Mouse (Mus musculus) liver, postnatal 0 days (tissue): Measurements from ENCODE around the gene Nsf. TPM values are rescaled to one million over a fixed set of nuclear protein-coding genes. Genes with fewer than 3 reads are reported as not detected.

Source experiments
- ATAC-seq: fragments of 200-750 bp; cut with Nextera tagmentation; 2 replicates; pipeline ENCODE4 v1.8.0; 2017; ENCODE audit warnings: mild to moderate bottlenecking, moderate library complexity
- DNase-seq: peaks from one replicate; pipeline ENCODE4 v3.0.0-alpha.2; 2016
- H3K27ac ChIP-seq: fragments of 300-500 bp; sonication (generic); 2 replicates; pipeline ENCODE4 v1.5.1; 2014; ENCODE audit warnings: antibody characterized with exemption, moderate library complexity, mild to moderate bottlenecking, low read depth
- H3K27me3 ChIP-seq: fragments of 300-500 bp; sonication (generic); 2 replicates; pipeline ENCODE4 v1.6.1; 2014; ENCODE audit warnings: low read length, control low read depth, mixed read lengths; ENCODE audit not compliant: insufficient read depth
- H3K36me3 ChIP-seq: fragments of 300-500 bp; sonication (generic); replicated peaks from 2 replicates; pipeline ENCODE4 v1.6.1; 2014; ENCODE audit warnings: mild to moderate bottlenecking, control low read depth, low read length, moderate library complexity, mixed read lengths; ENCODE audit not compliant: insufficient read depth
- H3K4me1 ChIP-seq: fragments of 300-500 bp; sonication (generic); 2 replicates; pipeline ENCODE4 v1.6.1; 2014; ENCODE audit warnings: antibody characterized with exemption, mild to moderate bottlenecking, control low read depth; ENCODE audit not compliant: insufficient read depth
- H3K4me2 ChIP-seq: fragments of 300-500 bp; sonication (generic); 2 replicates; pipeline ENCODE4 v1.6.1; 2014; ENCODE audit warnings: low read depth, mild to moderate bottlenecking, low read length, moderate library complexity, mixed read lengths
- H3K4me3 ChIP-seq: fragments of 300-500 bp; sonication (generic); 2 replicates; pipeline ENCODE4 v1.5.1; 2014; ENCODE audit warnings: low read depth, low read length
- H3K9ac ChIP-seq: fragments of 300-500 bp; sonication (generic); replicated peaks from 2 replicates; pipeline ENCODE4 v1.6.1; 2014; ENCODE audit warnings: mild to moderate bottlenecking, moderate library complexity
- H3K9me3 ChIP-seq: fragments of 300-500 bp; sonication (generic); 2 replicates; pipeline ENCODE4 v1.6.1; 2016; ENCODE audit warnings: mild to moderate bottlenecking, control low read depth, low read length, mixed read lengths
- CTCF ChIP-seq: sonication (generic); IDR thresholded peaks from 2 replicates; pipeline ENCODE4 v1.5.1; 2016; ENCODE audit warnings: antibody characterized with exemption, low read depth
- EP300 ChIP-seq: IDR thresholded peaks from 2 replicates; pipeline ENCODE4 v1.6.1; 2016; ENCODE audit warnings: antibody characterized with exemption, low read depth, mild to moderate bottlenecking
- WGBS: fragments of 180-500 bp; shearing (Covaris S2); extraction: QIAGEN DNeasy Blood & Tissue Kit; methylation state at CpG from one replicate; pipeline ENCODE4 v1.1.7; 2014; ENCODE audit not compliant: insufficient replicate concordance; 5-methylcytosine and 5-hydroxymethylcytosine counted together
- polyA plus RNA-seq: library from polyadenylated mRNA; unstranded; fragments of >200 nt; fragmentation: Nextera tagmentation; extraction: Ambion mirVana; gene quantifications from 2 replicates; pipeline ENCODE4 v1.2.1, GENCODE M21; 2015

Gene Nsf
- polyA plus RNA-seq, 1 experiment from 2014 or later = 16.0 TPM

- Histone ChIP-seq H3K9ac (no peak overlapping the region), H3K4me1 (no peaks in the 10 kb centered on the region), H3K4me2 (no peak overlapping the region), H3K27ac (no peak overlapping the region), H3K36me3 (no peaks in the 10 kb centered on the region), H3K9me3 (peaks cover 3% of the 10 kb centered on the region; the same call in 1 of the 2 replicates), H3K4me3 (no peak overlapping the region), H3K27me3 (peaks cover 23% of the 10 kb centered on the region)
- ATAC-seq (no peak), DNase-seq (no peak)
- TF ChIP-seq CTCF = no peak
- no peak for TF ChIP-seq EP300
- 72% methylated on average over 4 of the region's 4 CpGs for WGBS
These were observed 149.1 kb downstream of the Nsf start for GRCm38 (mm10) chr11:103804804-103805203.

- ATAC-seq = no peak
- TF ChIP-seq CTCF = no peak
- no peak for TF ChIP-seq EP300
- H3K4me3 ChIP-seq = no peak overlapping the region
- no peaks in the 10 kb centered on the region for H3K36me3 ChIP-seq
- no peak overlapping the region for H3K4me2 ChIP-seq
- no peak for DNase-seq
- WGBS = 79% methylated on average over 11 of the region's 11 CpGs
- no peaks in the 10 kb centered on the region for H3K4me1 ChIP-seq
- no peak overlapping the region for H3K27ac ChIP-seq
- H3K9me3 ChIP-seq = peaks cover 3% of the 10 kb centered on the region; the same call in 1 of the 2 replicates
- no peak overlapping the region for H3K9ac ChIP-seq
- H3K27me3 ChIP-seq = peaks cover 17% of the 10 kb centered on the region
These were observed 149.7 kb downstream of the Nsf start for GRCm38 (mm10) chr11:103804126-103804525.

GRCm38 (mm10) chr11:103801128-103801527, 152.7 kb downstream of the Nsf start:
- no peak for ATAC-seq

GRCm38 (mm10) chr11:103789951-103790350, 163.9 kb downstream of the Nsf start:
- peaks cover 5% of the 10 kb centered on the region for H3K27me3 ChIP-seq
- TF ChIP-seq CTCF (no peak), EP300 (no peak)
- ATAC-seq = no peak

More at GRCm38 (mm10) chr11:103801128-103801527, 152.7 kb downstream of the Nsf start:
- Histone ChIP-seq H3K4me2 (no peak overlapping the region), H3K4me1 (no peaks in the 10 kb centered on the region), H3K9me3 (peaks cover 3% of the 10 kb centered on the region; the same call in 1 of the 2 replicates), H3K27ac (no peak overlapping the region), H3K27me3 (no peaks in the 10 kb centered on the region), H3K4me3 (no peak overlapping the region), H3K9ac (no peak overlapping the region), H3K36me3 (no peaks in the 10 kb centered on the region)
- 67% methylated on average over 9 of the region's 9 CpGs for WGBS
- TF ChIP-seq CTCF (no peak), EP300 (no peak)
- DNase-seq = no peak

GRCm38 (mm10) chr11:103780152-103780551, 173.7 kb downstream of the Nsf start:
- DNase-seq (no peak), ATAC-seq (no peak)
- 55% methylated on average over 9 of the region's 9 CpGs for WGBS
- Histone ChIP-seq H3K9ac (no peak overlapping the region), H3K27me3 (peaks cover 23% of the 10 kb centered on the region), H3K4me1 (no peaks in the 10 kb centered on the region), H3K9me3 (no peaks in the 10 kb centered on the region), H3K4me3 (no peak overlapping the region), H3K4me2 (no peak overlapping the region), H3K27ac (no peak overlapping the region), H3K36me3 (no peaks in the 10 kb centered on the region)
- TF ChIP-seq CTCF (no peak), EP300 (no peak)

More at GRCm38 (mm10) chr11:103789951-103790350, 163.9 kb downstream of the Nsf start:
- H3K36me3 ChIP-seq = no peaks in the 10 kb centered on the region
- H3K27ac ChIP-seq = no peak overlapping the region
- 56% methylated on average over 5 of the region's 5 CpGs for WGBS
- H3K4me2 ChIP-seq = no peak overlapping the region
- H3K9me3 ChIP-seq = no peaks in the 10 kb centered on the region
- no peak overlapping the region for H3K9ac ChIP-seq
- no peak for DNase-seq
- no peaks in the 10 kb centered on the region for H3K4me1 ChIP-seq
- H3K4me3 ChIP-seq = no peak overlapping the region

GRCm38 (mm10) chr11:103774228-103774530, 179.7 kb downstream of the Nsf start:
- Histone ChIP-seq H3K27me3 (peaks cover 81% of the 10 kb centered on the region), H3K27ac (no peak overlapping the region), H3K9me3 (no peaks in the 10 kb centered on the region), H3K9ac (no peak overlapping the region), H3K4me3 (0 out of 2 replicates have a peak overlapping the region, but pooled peaks have one; percentile 15), H3K4me1 (peaks cover 5% of the 10 kb centered on the region; the same call in 1 of the 2 replicates), H3K36me3 (no peaks in the 10 kb centered on the region), H3K4me2 (no peak overlapping the region)
- DNase-seq (no peak), ATAC-seq (no peak)
- 2% methylated on average over 19 of the region's 19 CpGs for WGBS
- no peak for TF ChIP-seq EP300
- no peak for TF ChIP-seq CTCF
